Mouse (Mus musculus) kidney, adult 2 months (tissue): ENCODE data around the gene Erich4.

Source experiments
- CTCF ChIP-seq: fragments of 200-500 bp; conservative IDR thresholded peaks from 2 replicates; pipeline ENCODE4 v1.5.1; 2011; ENCODE audit warnings: low read depth, mild to moderate bottlenecking, control low read depth, low read length, moderate library complexity, mixed read lengths; ENCODE audit not compliant: insufficient read depth, insufficient read length
- POLR2A ChIP-seq: fragments of 200-500 bp; IDR thresholded peaks from one replicate; pipeline ENCODE4 v1.6.1; 2011; ENCODE audit warnings: low read depth, low read length, control low read depth

DNA sequence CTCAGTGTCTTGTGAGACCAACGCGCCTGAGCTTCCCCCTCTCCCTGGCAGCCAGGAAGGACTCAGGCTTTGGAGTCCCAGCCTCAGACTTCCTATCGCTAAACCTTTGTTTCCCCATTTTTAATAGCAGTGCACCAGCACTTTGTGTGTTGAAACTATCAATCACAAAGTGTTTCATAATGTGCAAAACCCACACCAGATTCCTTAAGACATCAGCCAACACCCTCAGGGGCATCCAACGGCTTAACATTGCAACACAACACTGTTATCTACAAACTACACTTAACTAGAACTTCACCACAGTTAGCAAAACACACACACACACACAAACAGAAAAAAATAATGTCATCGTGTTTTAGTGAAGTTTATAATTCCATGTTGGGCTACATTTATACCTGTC lies 34.1 kb upstream of the Erich4 start:
- TF ChIP-seq CTCF (no peak), POLR2A (no peak)
